Mouse (Mus musculus) thymus, postnatal 0 days (tissue): ENCODE data around the gene Aldh18a1. TPM values are rescaled to one million over a fixed set of nuclear protein-coding genes. Genes with fewer than 3 reads are reported as not detected.
"Not testable (repeated sequence)": the region's sequence is repeated elsewhere in the genome, so short reads cannot be mapped to it uniquely, and the experiment has no call there.

Source experiments
- DNase-seq: peaks from one replicate; pipeline ENCODE4 v3.0.0-alpha.2; 2015; ENCODE audit warnings: low spot score
- polyA plus RNA-seq: library from polyadenylated mRNA; unstranded; fragments of >200 nt; fragmentation: Nextera tagmentation; extraction: Ambion mirVana; gene quantifications from 2 replicates; pipeline ENCODE4 v1.2.1, GENCODE M21; 2015

The Aldh18a1 gene
- polyA plus RNA-seq, 1 experiment from 2014 or later: 28.2 TPM

GRCm38 (mm10) chr19:40587491-40588292 is 571 bp downstream of the Aldh18a1 start:
- peak; percentile 5 for DNase-seq

DNA sequence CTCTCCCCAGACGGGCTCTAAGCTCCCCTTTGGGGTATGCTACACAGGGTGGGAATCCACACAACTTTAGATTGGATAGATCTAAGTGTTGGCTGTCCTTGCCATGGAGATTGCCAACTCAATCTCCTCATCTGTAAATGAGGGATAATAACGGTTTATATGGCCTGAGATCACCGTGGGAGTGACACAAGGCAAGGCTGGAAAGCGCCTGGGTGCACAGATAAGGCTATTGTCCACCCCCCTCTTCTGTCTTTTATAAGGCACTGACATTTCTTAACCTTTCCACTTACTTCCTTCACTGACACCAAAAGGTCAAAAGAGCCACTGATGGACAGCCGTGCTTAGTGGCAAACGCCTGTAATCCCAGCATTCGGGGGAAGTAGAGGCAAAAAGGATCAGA is 1.4 kb downstream of the Aldh18a1 start:
- no peak for DNase-seq

- DNase-seq: no peak
These were observed 6.6 kb downstream of the Aldh18a1 start for GRCm38 (mm10) chr19:40581662-40582061.

- no peak for DNase-seq
These were observed 7.4 kb downstream of the Aldh18a1 start for GRCm38 (mm10) chr19:40580902-40581301.

DNA sequence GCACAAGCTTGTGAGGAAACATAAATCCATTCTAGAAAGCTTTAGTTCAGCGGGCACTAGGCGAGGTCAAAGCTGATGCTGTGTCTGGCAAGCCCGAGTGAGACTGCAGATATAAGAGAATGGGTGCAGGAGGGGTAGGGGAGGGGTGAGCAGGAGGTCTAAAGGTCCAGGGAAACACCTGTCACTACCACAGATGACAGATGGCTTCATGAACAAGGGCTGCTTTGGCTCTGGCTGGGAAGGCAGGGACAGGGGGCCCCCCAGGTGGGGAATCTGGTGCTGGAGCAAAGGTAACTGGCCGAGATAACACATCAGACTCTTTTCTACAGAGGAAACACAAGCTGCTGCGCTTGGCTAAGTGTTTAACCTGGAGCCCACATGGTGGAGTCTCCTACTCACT is 12.8 kb downstream of the Aldh18a1 start:
- DNase-seq: no peak

- DNase-seq: no peak
These were observed 17.5 kb downstream of the Aldh18a1 start for GRCm38 (mm10) chr19:40570726-40571125.

- DNase-seq: no peak
These were observed 20.6 kb downstream of the Aldh18a1 start for GRCm38 (mm10) chr19:40567616-40568015.

GRCm38 (mm10) chr19:40563880-40564645 is 24.2 kb downstream of the Aldh18a1 start:
- no peak for DNase-seq

- not testable (repeated sequence) for DNase-seq
These were observed 26.7 kb downstream of the Aldh18a1 start for GRCm38 (mm10) chr19:40561521-40561920.

GRCm38 (mm10) chr19:40556029-40556428 is 32.2 kb downstream of the Aldh18a1 start:
- no peak for DNase-seq

DNA sequence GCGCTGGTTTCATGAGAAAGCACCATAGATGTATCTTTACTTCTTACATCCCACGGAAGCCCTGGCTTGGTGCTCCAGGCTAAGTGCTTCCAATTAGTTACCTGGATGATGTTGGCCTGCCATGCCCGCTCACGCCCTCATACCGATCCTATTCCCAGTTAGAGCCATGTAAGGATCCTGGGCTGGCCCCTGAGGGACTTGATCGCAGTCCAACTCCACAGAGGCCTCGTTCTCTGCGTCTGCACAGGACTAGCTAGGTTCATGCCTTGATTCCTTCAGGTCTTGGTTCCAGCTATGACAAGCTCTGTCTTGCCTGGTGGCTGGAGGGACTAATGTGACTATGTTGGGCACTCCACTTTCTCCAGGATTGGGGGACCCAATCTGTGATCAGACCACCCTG is 33.1 kb downstream of the Aldh18a1 start:
- DNase-seq: no peak

DNA sequence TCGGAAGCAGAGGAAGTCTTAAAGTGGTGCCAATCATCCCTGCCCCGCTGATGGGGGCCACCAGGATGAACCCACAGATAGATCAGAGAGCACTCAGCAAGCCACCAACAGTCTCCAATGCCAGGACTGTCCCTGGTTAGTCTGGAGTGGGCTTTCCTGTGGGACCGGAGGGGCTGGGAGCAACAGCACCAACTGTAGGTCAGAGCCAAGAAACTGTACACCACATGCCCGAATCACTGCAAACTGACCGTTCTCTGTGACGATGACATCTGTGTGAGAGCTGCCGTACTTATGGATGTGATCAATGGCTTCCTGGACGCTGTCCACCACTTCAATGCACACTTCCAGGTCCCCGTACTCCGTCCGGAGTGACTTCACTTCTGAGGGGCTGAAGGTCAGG is 33.9 kb downstream of the Aldh18a1 start:
- DNase-seq: no peak

- no peak for DNase-seq
These were observed 34.4 kb downstream of the Aldh18a1 start for GRCm38 (mm10) chr19:40553849-40554248.

- DNase-seq: no peak
These were observed 35.1 kb downstream of the Aldh18a1 start for GRCm38 (mm10) chr19:40553014-40553789.

DNA sequence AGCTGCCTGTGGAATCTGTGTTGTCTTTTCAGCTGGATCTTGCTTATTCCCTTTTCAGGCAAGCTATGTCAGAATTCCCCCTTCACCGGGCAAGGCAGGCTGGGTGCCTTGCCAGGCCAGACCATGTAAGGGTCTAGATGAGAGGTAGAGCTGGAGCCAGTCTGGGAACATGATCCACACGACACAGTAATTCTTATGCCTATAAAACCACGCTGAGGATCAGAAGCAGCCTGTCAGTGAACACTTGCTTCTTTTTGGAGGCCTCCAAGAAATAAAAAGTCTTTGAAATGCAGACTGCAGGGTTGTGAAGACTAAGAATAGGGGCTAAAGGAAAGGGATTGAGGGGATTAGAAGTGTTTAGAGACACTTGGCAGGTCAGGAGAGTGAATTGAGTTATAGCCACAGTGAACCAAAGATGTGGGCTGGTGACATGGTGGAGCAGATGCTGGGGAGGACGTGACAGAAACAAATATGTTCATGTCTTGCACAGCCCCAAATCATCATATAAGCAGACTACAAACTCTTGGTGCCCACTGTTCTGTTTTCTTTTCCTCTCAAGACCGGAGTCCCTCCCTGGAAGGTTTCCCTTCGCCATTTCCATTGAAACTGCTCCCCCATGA is 38.6 kb downstream of the Aldh18a1 start:
- DNase-seq: no peak

DNA sequence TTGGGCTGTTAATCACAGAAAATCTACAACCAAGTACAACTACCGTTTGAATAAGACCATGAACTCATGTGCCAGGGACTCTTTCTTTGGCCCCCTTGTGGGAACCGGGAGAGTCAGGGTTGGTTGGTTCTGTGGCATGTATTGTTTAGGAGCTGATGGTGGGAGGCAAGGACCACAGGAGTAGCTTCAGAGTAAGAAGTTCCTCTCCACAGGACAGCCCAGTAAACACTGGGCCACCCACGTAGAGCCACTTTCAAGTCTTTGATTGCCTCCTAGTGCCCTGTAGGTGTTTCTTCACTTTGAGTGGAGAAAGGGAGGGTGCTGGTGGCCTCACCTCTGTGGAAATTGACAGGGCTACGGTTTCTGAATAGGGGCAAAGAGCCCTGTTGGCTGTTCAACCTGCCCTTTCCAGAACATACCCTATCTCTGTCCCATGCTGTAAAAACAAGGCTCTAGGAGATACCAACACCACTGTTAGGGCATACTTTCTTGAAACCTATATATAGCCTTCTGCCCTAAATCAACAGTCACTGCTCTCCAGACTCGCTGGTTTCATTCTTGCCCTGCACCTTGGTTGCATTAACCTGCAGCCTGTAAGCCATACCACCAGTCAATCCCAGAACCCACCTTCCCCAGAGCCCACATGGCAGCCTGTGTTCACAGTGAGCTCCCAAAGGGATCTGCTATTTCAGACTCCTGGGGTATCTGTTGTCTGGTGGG is 39.3 kb downstream of the Aldh18a1 start:
- DNase-seq: no peak

DNA sequence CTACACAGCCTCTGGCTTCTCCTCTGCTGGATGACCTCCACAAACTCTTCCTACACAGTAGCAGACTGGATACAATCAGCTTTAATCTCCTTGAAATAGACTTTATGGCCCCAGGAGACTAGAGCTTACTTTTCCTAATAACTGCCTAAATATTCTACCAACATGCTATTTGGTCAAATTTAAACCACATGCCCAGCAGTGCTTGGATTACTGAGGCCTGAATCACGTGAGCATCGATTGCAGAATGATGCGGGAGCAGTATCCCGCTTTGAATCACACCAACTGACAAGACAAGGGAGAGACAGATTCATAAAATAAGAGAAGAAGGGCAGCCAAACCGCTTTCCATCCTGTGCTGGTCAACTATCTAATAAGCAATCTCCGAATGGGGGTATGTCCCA is 39.9 kb downstream of the Aldh18a1 start:
- no peak for DNase-seq

- peak; percentile 73 for DNase-seq
These were observed 43.4 kb downstream of the Aldh18a1 start for GRCm38 (mm10) chr19:40544856-40545255.

- DNase-seq: no peak
These were observed 45.5 kb downstream of the Aldh18a1 start for GRCm38 (mm10) chr19:40542776-40543175.

DNA sequence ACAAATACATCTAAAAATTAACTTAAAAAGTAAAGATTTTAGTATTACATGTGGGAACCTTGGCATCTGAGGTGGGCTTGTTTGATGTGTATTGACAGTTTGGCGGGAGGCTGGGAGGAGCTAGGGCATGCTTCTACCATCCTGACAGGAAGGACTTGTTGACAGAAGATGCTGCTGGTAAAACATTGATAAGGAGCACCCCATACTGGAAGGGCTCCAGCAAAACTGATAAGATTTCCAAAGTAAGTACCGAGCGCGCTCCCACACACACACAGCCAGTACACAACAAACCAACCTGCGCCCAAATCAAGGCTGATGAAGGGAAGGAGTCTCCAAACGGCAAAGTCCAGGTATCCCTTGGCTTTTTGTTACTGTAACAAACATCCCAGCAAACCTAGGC is 51.7 kb downstream of the Aldh18a1 start:
- no peak for DNase-seq

- DNase-seq: no peak
These were observed 55.7 kb downstream of the Aldh18a1 start for GRCm38 (mm10) chr19:40532525-40532924.
